Mouse (Mus musculus): ENCODE data around the gene Copb2. TPM values are rescaled to one million over a fixed set of nuclear protein-coding genes. Genes with fewer than 3 reads are reported as not detected.

The Copb2 gene
- 183 and 186 TPM in 2 replicates for polyA plus RNA-seq (2016; fragmentation: Nextera tagmentation; extraction: Ambion mirVana)

DNA sequence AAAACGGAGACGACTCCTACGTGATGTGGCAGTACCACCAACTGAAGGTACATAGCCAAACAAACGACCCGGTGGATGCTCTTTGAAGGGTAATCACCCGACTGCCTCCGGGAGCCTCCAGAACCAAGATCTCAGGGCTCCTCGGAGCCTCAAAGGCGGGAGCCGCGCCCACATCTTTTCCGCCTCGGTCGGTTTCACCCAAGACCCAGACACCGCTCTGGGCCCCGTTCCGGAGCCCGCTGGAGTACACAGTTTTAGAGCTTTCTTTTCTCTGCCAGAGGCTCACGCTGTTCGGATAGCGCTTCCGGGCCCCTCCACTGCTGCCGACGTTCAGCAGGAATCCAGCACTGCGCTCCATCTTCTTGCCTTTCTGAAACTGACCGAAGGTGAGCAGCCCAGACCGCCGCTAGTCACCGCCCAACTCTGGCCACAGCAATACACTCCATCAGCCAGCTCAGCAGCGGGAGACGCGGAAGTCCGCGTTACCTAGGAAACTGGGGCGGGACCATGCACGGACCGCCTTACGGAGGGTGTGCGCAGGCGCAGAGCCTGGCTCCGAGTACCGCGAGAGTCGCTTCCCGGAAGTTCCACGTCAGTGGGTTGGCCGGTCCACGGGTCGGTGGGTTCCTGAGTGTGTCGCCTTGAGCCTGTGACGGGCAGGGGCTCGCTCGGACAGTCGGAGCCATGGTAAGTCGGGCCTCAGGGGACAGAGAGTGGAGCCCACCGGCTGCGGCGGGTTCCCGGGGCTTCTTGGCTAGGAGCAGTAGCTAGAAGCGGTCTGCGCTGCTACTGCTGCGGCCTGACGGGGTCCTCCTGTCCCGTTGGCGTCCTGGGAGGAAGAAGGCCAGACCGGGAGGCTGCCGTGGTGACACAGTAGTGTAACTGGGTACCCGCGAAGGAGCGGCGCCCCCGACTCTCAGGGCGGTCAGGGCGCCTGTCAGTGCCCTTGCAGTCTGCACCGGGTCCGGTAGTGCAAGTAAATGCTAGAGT, at the start of gene Copb2:
Copb2 (plus strand) TSS at position 585 of the 990 bp plus-strand sequence.
- ATAC-seq (ENCODE audit: insufficient number of reproducible peaks, insufficient read depth, low FRiP score, low TSS enrichment, low read depth) = peak; percentile 100
- peaks cover 12% of the 10 kb centered on the region for H3K36me3 ChIP-seq
- H3K4me2 ChIP-seq = peak within 1 kb of the TSS; percentile 75
- H3K9ac ChIP-seq (replicated peaks) = peak within 1 kb of the TSS; percentile 93
- H3K27ac ChIP-seq = peak within 1 kb of the TSS; percentile 86
- under 1% methylated on average over 76 of the region's 76 CpGs for WGBS
- peak within 1 kb of the TSS; percentile 96 for H3K4me3 ChIP-seq (replicated peaks)
- no peaks in the 10 kb centered on the region for H3K9me3 ChIP-seq
- H3K4me1 ChIP-seq (replicated peaks) = peaks cover 12% of the 10 kb centered on the region
- H3K27me3 ChIP-seq = 0 out of 2 replicates have a peak, but pooled peaks cover 2% of the 10 kb centered on the region

DNA sequence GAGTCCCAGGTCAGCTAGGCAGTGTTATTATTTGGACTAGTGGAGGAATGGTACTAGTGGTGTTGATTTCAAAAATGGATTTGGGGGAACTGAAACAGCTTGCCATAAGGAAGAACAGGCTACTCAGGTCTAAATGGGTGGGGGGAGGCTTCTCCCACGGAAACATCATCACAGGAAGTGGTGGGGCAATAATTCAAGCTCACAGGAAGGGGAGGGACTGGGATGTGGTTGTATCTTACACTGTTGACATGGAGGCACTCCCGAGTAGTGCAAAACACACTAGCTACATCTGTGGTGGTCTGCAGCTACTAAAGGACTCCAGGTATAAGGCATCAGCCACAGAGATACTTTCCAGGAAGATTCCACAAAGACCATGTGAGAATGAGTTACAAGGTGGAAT, 39.6 kb upstream of the Copb2 start:
- no peak overlapping the region for H3K9ac ChIP-seq (replicated peaks)
- 80% methylated on average over 2 of the region's 2 CpGs for WGBS
- no peak overlapping the region for H3K4me2 ChIP-seq
- H3K4me1 ChIP-seq (replicated peaks) = no peaks in the 10 kb centered on the region
- H3K4me3 ChIP-seq (replicated peaks) = no peak overlapping the region
- no peaks in the 10 kb centered on the region for H3K9me3 ChIP-seq
- H3K36me3 ChIP-seq = no peaks in the 10 kb centered on the region
- H3K27ac ChIP-seq = no peak overlapping the region
- no peaks in the 10 kb centered on the region for H3K27me3 ChIP-seq
- no peak for ATAC-seq (ENCODE audit: insufficient number of reproducible peaks, insufficient read depth, low FRiP score, low TSS enrichment, low read depth)

DNA sequence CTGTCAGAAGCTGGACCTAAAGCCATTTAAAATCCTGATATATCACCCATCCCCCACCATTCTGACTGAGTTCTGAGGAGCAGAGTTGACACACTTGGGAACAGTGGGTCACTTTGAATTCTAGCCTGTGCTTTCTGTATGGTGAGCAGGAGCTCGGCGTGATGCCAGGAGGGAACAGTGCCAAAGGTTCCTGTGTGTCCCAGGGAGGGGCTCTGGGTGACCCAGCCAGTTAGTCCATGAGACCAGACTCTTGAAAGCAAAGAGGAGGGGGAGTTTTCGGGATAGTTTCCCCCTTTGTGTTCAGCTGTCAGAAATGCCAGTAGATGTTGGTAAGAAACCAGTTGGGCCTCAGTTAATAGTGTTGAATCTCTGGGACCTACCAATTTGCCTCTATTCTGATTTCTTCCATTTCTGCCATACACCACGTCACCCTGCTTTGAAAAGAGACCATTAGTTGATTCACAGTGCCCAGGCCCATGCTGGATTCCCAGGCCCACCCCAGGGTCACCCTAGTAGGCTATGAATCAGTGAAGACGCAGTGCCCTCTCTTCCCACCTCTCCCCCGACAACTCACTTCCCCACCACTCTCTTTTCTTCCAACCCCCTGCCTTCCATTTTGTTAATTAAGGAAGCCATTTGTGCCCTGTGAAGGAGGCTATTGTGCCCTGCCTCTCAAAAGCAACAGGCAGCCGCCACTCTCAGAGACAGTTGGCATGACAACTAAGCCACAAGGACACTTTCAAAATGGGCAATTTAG, 38.6 kb upstream of the Copb2 start:
- no peaks in the 10 kb centered on the region for H3K27me3 ChIP-seq
- ATAC-seq (ENCODE audit: insufficient number of reproducible peaks, insufficient read depth, low FRiP score, low TSS enrichment, low read depth) = no peak
- no peak overlapping the region for H3K4me3 ChIP-seq (replicated peaks)
- H3K27ac ChIP-seq = no peak overlapping the region
- H3K9me3 ChIP-seq = no peaks in the 10 kb centered on the region
- H3K4me1 ChIP-seq (replicated peaks) = no peaks in the 10 kb centered on the region
- H3K9ac ChIP-seq (replicated peaks) = no peak overlapping the region
- no peak overlapping the region for H3K4me2 ChIP-seq
- H3K36me3 ChIP-seq = no peaks in the 10 kb centered on the region
- 61% methylated on average over 7 of the region's 7 CpGs for WGBS

DNA sequence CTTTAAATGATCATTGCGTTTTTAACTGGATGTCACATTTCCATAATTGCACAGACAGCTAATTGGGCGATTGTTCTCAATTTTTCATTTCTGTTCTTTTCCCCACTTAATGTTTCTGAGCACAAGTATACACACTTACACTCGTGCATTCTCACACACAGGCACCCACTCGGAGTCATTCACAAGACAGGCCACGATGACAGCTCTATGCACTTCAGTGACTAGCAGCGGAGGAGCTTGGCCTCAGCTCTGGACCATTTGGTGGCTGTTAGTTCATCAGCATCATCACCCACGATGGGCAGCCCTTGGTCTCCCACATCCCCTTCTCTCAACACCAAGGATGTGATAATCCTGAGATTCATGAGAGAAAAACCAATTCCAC, 38.0 kb upstream of the Copb2 start:
- no peaks in the 10 kb centered on the region for H3K4me1 ChIP-seq (replicated peaks)
- no peak overlapping the region for H3K4me3 ChIP-seq (replicated peaks)
- 55% methylated on average over 7 of the region's 7 CpGs for WGBS
- H3K27me3 ChIP-seq = no peaks in the 10 kb centered on the region
- H3K36me3 ChIP-seq = no peaks in the 10 kb centered on the region
- H3K9ac ChIP-seq (replicated peaks) = no peak overlapping the region
- no peak overlapping the region for H3K4me2 ChIP-seq
- no peak for ATAC-seq (ENCODE audit: insufficient number of reproducible peaks, insufficient read depth, low FRiP score, low TSS enrichment, low read depth)
- no peak overlapping the region for H3K27ac ChIP-seq
- H3K9me3 ChIP-seq = no peaks in the 10 kb centered on the region

DNA sequence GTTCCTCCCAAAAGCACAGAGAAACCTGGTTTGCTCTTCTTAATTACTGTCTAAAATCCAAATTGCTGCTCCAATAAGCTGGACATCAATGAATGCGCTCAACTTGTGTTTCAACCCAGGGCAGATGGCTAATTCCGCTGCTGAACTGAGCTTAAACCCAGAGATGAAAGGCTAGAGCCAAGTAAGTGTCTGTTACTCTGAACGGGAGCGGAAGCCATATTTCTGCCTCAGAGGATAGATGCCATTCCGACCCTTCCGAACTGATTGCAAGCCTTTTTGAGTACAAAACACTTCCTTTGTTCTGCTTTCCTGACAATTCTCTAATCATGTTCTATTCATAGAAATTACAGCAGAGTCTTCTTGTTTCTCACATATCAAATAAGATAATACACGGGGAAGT, 36.3 kb upstream of the Copb2 start:
- no peaks in the 10 kb centered on the region for H3K36me3 ChIP-seq

DNA sequence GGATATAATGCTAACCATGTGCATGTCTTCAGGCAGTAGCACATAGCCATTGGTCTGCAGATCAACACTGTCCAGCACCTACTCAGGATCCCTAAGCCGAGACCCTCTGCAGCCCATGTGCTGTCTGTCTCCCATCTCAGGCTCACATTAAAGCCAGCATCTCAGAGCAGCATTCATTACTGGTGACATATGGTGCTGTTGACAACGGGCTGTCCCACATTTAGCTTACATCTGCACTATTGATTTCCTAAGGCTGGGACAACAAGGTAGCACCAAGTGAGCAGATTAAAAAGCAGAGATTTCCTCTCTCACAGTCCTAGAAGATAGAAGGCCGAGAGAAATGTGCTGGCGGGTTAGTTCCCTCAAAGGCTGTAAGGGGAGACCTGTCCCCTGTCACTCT, 33.7 kb upstream of the Copb2 start:
- Histone ChIP-seq H3K9me3 (no peaks in the 10 kb centered on the region), H3K4me3 (replicated peaks) (no peak overlapping the region), H3K27ac (no peak overlapping the region), H3K36me3 (no peaks in the 10 kb centered on the region), H3K9ac (replicated peaks) (no peak overlapping the region), H3K4me1 (replicated peaks) (no peaks in the 10 kb centered on the region), H3K4me2 (no peak overlapping the region), H3K27me3 (no peaks in the 10 kb centered on the region)
- WGBS = 66% methylated on average over 4 of the region's 4 CpGs
- no peak for ATAC-seq (ENCODE audit: insufficient number of reproducible peaks, insufficient read depth, low FRiP score, low TSS enrichment, low read depth)

More for the DNA sequence above, 36.3 kb upstream of the Copb2 start:
- H3K27ac ChIP-seq = no peak overlapping the region
- ATAC-seq (ENCODE audit: insufficient number of reproducible peaks, insufficient read depth, low FRiP score, low TSS enrichment, low read depth) = no peak
- H3K9ac ChIP-seq (replicated peaks) = no peak overlapping the region
- no peaks in the 10 kb centered on the region for H3K4me1 ChIP-seq (replicated peaks)
- H3K9me3 ChIP-seq = no peaks in the 10 kb centered on the region
- no peaks in the 10 kb centered on the region for H3K27me3 ChIP-seq
- H3K4me2 ChIP-seq = no peak overlapping the region
- WGBS = 76% methylated on average over 7 of the region's 7 CpGs
- no peak overlapping the region for H3K4me3 ChIP-seq (replicated peaks)

DNA sequence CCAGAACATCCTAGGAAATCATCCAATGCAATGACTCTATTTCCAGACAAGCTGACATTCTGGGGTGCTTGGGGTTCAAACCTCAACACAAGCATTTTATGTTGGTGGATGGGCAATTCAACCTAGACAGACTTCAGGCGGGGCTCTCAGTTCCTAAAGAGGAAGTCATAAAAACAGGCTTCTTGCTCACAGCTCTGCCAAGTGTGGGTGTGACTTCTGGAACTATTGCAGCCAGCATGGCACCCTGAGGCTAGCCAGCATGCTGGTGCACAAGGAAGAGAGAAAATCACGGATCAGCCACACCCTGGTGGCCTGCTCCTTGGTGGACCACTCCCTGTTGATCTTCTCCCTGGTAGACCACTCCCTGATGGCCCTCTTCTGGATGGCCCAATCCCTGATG, 32.5 kb upstream of the Copb2 start:
- ATAC-seq (ENCODE audit: insufficient number of reproducible peaks, insufficient read depth, low FRiP score, low TSS enrichment, low read depth) = no peak
- no peaks in the 10 kb centered on the region for H3K27me3 ChIP-seq
- no peaks in the 10 kb centered on the region for H3K4me1 ChIP-seq (replicated peaks)
- 34% methylated on average over 2 of the region's 2 CpGs for WGBS
- H3K9ac ChIP-seq (replicated peaks) = no peak overlapping the region
- no peak overlapping the region for H3K27ac ChIP-seq
- H3K4me2 ChIP-seq = no peak overlapping the region
- no peaks in the 10 kb centered on the region for H3K36me3 ChIP-seq
- H3K9me3 ChIP-seq = no peaks in the 10 kb centered on the region
- no peak overlapping the region for H3K4me3 ChIP-seq (replicated peaks)

DNA sequence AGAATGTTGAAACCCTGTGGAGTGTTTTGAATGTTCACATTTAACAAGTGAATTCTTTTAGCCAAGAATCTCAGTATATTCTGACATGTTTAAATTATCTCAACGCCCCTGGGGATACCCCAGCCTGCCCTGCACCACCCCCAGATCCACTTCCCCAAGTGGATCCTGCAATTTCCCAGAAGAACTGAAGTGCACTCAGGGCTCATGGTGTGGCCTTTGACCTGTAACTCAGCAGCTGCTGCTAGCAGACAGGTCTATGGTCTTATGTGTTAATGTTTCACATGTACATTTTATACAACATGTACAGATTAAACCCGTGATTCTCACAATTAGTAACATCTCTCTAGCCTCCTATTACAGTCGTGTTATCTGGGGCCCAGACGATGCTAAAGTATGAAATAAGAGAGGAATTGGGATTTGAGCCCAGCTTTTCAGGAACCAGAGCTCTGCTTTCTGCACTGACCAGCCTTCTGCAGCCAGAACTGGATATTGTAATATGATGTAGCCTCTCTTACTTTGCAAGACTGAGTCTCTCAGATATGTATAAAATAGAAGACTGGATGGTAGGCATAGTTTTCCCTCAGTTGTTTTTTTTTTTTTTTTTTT, 28.7 kb upstream of the Copb2 start:
- no peaks in the 10 kb centered on the region for H3K36me3 ChIP-seq
- ATAC-seq (ENCODE audit: insufficient number of reproducible peaks, insufficient read depth, low FRiP score, low TSS enrichment, low read depth) = no peak
- H3K9me3 ChIP-seq = no peaks in the 10 kb centered on the region
- no peak overlapping the region for H3K27ac ChIP-seq
- H3K4me1 ChIP-seq (replicated peaks) = no peaks in the 10 kb centered on the region
- no peak overlapping the region for H3K4me3 ChIP-seq (replicated peaks)
- no peak overlapping the region for H3K4me2 ChIP-seq
- 74% methylated on average over 4 of the region's 4 CpGs for WGBS
- H3K9ac ChIP-seq (replicated peaks) = no peak overlapping the region
- 0 out of 2 replicates have a peak, but pooled peaks cover 3% of the 10 kb centered on the region for H3K27me3 ChIP-seq

DNA sequence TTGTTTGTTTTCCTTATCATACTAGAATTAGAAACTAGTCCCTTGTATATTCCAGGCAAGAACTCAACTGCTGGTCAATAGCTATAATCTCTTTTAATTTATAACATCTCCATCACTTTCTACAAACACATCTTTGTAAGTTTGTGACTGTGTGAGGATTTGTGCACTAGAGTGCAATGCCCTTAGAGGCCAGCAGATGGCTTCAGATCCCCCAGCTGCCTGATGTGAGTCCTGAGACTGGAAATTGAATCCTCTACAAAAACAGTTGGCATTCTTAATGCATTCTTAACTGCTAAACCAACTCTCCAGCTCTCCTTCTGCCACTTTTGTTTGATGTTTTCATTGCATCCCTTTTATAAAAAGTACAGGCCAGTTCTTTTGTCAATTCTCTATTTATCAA, 27.8 kb upstream of the Copb2 start:
- no peaks in the 10 kb centered on the region for H3K36me3 ChIP-seq
- H3K4me2 ChIP-seq = no peak overlapping the region
- no peak for ATAC-seq (ENCODE audit: insufficient number of reproducible peaks, insufficient read depth, low FRiP score, low TSS enrichment, low read depth)
- no peak overlapping the region for H3K27ac ChIP-seq
- H3K9ac ChIP-seq (replicated peaks) = no peak overlapping the region
- no peaks in the 10 kb centered on the region for H3K4me1 ChIP-seq (replicated peaks)
- H3K27me3 ChIP-seq = peaks cover 8% of the 10 kb centered on the region; the same call in 1 of the 2 replicates
- no peaks in the 10 kb centered on the region for H3K9me3 ChIP-seq
- H3K4me3 ChIP-seq (replicated peaks) = no peak overlapping the region

DNA sequence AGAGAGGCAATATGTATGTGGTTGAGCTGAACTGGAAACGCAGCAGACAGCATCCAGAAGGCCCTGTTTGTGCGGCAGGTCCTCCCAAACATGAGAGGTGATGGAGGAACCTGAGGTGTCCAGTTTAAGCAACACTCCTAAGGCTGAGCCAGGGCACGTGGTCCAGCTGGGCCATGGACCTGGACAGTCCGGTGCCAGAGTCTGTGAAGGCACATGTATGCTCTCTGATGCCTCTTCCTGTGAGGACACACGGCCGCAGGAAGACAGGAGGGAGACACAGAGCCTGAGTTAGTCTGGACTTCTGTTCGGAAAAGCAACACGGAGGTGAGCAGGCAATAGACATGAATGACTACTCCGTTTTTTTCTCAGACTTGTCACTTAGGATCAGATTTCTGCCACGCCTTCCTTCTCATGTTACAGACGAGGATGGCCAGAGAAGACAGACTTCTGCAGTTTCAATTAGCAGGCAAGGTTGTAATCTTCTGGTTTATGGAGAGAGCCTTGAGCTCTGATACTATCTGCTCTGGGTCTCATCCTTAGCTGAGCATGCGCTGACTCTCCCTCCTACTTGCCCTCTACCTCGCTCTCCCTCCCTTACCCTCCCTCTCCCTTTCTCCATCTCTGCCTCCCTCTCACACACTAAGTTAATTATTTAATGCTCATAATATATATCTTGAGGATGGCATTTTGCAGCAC, 25.4 kb upstream of the Copb2 start:
- H3K4me2 ChIP-seq = peak overlapping the region; percentile 37
- no peaks in the 10 kb centered on the region for H3K36me3 ChIP-seq
- no peak overlapping the region for H3K4me3 ChIP-seq (replicated peaks)
- 0 out of 2 replicates have a peak overlapping the region, but pooled peaks have one; percentile 2 for H3K9ac ChIP-seq (replicated peaks)
- no peaks in the 10 kb centered on the region for H3K4me1 ChIP-seq (replicated peaks)
- WGBS = 31% methylated on average over 13 of the region's 13 CpGs
- no peaks in the 10 kb centered on the region for H3K9me3 ChIP-seq
- no peak overlapping the region for H3K27ac ChIP-seq
- ATAC-seq (ENCODE audit: insufficient number of reproducible peaks, insufficient read depth, low FRiP score, low TSS enrichment, low read depth) = peak; percentile 66; the same call in 1 of the 2 replicates
- peaks cover 8% of the 10 kb centered on the region; the same call in 1 of the 2 replicates for H3K27me3 ChIP-seq
